Mouse (Mus musculus): Measurements from ENCODE around the gene Tnnt1.

Tnnt1 gene

DNA sequence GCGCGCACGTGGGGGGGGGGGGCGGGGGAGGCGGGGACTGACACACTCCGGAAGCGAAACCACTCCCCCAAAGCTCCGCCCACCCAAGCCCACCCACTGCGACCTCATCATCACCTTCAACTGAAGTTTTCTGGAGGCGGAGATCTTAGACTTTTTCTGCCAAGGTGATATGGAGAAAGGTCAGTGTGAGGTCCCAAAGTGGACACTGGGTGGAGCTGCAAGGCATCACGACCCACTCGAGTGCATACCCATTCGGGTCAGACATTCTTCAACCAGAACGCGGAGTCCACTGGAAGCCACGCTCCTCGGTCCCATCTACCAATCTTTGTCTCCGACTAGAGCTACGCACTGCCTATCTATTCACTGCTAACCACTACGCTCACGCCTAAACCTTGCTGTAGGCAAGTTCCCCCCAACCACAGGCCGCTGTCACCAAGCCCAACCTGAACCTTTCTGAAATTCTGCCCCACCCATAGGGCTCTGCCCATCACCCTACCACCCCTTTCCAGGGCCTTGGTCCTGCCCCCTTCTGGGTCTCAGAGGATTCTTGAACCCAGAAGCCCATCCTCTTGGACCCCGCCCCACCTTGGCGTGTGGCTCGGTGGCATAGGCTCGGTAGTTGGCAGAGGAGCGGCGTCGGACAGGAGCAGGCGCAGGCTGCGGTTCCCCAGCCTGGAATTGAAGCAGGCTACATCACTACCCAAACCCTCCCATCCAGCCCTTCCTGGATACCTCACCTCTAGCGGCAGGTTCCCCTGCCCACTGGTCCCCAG lies 5.2 kb upstream of the Tnnt1 start:
- no peak for DNase-seq (ENCODE audit: low spot score)

DNA sequence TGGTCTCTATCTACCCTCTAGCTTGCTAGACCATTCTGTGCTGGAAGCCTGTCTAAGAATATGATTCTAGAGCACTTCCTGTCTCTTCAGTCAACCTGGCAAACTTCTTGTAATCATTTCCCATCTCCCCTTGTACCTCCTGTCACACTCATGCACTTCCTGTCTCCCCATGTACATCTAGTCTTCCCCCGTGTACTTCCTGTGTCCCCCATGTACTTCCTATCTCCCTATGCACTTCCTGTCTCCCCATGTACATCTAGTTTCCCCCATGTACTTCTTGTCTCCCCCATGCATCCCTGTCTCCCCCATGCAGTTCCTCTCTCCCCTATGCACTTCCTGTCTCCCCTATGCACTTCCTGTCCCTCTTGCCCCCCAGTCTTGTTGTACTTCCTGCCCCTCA lies 2.3 kb upstream of the Tnnt1 start:
- no peak for DNase-seq (ENCODE audit: low spot score)

DNA sequence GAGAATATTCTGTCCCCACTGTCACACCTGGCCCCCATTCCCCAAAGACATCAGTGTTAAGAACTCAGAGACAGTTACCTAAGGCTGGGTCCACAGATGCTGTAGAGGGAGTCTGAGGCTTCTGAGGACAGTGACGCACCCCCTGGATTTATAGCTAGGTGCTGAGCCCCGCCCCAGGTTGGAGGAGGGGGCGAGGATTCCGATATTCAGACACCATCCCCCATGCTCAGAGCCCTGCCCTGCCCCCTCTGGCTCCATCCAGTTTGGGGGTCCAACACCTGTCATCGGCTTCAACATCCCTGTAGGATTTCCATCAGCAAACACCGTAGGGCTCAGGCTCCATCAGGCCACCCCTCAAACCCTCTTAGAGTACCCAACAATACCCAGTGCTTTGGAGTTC lies 329 bp downstream of the Tnnt1 start:
- no peak for DNase-seq (ENCODE audit: low spot score)

DNA sequence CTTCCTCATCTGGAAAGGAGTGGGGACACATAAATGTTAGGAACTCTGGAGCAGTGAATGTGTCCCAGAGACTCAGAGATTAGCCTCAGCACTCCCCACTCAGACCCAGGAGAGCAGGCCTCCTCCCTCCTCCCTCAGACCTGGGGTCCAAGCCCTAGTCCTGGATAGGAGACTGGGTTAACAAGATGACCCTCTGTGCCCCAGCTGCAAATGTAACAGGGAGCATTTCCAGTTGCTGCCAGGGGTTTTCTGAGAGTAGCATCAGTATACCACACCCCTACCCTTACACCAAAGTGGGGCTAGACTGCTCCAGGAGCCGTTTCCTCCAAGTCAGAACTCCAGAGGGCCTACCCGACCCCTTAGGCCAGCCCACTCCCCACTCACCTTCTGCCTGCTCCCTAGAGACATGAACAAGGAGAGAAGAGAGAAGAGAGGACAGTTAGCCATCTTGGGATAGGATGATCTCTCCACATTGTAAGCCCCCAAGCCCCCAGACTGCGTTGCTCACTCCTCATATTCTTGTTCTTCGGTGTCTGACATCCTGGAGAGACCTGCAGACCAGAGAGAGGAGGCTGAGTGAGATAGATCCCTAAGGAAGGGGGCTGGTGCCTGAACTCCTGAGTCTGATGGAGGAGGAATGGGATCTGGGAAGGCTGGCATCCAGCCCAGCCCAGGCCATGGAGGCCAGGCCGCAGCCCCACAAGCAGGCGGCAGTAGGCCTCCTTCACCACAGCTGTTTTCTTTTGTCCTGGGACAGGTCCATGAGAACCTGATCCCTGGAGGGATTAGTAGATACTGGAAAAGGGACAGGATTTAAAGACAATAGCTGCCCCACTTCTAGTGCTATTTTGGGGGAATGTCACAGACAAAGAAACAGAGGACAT lies 2.1 kb downstream of the Tnnt1 start:
- DNase-seq (ENCODE audit: low spot score): no peak

DNA sequence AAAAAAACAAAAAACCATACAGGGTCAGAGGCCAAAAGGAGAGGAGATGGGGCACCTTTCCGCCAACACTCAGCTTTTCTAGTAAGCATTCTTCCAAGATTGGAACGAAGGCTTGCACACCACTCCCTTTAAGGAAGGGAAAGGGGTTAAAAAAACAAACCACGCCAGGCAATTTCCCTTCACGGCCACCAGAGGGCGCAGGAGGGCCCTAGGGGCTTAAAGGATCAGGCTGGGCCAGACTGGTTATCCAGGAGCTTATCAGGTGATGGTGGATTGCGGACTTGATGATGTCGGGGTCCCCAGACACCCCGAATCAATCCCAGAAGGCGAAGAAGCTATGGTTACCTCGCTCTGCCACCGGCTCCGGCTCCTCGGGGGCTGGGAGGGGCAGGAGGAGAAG lies 2.9 kb downstream of the Tnnt1 start:
- DNase-seq (ENCODE audit: low spot score): peak; percentile 37

DNA sequence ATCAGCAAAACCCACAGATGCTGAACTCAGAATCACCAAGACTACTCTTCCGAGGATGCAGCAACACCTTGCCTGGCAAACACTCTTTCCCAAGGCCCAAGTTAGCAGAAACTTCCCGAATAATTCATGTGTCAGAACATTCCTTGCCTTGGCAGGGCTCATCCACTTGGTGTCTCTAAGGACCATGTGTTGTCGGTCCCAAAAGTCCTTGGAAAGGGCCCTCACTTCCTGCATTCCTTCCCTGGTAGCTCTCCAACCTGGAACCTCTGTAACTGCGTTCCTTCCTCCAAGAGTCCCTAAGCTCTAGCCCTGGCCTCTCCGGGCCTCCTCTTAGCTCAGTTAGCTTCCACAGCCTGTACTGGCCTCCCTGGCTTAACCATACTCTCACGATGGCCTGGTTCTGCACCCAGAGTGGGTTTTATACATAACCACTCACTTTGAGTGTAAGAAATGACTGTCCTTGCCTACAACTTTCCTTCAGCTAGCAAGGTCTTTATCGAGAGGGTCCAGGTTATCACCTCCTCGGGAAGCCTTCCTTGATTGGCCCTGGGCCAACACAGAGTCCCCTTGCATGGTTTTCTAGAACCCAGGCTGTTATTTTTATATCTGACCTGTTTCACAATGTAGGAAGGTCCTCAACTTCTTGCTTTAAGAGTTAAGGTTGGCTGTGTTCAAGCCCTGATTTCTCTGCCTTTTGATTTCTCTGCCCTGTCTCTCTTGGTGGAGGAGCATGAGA lies 4.5 kb downstream of the Tnnt1 start:
- DNase-seq (ENCODE audit: low spot score): no peak

DNA sequence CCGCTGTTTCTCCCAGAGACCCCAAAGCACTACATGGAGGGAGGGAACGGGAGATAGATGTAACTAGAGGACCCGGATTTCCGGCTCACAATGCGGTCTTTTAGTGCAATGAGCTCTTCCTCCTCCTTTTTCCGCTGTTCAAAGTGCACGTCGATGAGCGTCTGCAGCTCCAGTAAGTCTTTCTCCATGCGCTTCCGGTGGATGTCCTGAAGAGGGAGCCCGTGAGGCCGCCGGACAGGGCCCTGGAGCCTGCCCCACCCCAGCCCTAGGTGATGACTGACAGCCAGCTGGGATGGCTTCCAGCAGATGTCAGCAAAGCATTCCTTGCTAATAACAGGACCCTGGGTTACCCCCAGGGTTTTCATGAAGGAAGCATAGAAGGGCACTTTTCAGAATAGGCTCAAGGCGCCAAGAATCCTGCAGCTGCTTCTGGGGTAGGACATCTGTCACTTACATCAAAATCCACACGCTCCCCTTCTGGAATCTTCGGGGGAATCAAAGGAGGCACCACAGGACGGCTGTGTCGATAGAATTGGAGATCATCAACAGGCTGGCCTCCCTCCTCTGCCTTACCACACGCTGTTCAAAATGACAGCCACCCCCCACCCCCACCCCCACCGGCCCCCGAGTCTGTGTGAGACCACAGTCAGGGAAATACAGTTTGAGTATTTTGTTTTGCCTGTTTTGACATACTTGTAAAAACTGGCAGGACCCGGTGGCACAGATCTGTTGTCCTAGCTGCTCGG lies 6.1 kb downstream of the Tnnt1 start:
- DNase-seq (ENCODE audit: low spot score): peak; percentile 54

DNA sequence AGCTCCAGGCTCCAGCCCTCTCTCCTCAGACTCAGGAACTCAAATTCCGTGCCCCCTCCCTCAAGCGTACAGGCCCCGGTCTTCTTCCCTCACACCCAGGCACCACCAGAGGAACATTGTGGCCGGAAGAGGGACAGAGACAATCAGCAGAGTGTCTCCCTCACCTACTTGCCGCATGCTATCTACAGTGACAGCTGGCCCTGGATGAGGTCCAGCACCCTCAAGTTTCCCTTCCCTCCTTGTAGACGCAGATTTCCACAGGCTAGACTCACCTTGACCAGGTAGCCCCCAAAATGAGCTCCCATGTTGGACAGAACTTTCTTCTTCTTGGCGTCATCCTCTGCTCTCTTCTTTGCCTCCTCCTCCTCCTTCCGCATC lies 7.5 kb downstream of the Tnnt1 start:
- no peak for DNase-seq (ENCODE audit: low spot score)

DNA sequence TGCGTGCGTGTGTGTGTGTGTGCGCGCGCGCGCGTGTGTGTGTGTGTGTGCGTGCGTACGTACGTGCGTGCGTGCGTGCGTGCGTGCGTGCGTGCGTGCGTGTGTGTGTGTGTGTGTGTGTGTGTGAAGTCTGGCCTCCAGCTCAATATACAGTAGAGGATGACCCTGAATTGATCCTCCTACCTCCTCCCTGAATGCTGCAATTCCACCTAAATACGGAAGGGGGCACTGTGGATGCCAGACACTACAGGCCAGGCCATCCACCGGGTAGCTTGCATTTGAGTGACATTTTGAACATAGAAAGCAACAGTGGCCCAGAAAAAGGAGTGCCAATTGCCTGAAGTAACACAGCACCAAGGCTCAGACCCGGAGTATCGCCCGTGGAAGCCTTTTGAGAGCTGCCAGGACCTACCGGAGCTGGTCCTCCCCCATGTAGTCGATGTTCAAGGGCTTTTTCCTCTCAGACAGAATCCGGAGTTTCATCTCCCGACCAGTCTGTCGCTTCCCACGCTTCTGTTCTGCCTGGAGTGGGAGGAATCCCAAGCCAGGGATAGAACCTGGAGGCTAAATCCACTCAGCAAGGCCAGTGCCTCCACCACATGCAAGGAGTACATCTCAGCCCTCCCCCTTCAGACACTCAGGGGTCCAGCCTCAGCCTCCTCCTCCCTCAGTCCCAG lies 8.0 kb downstream of the Tnnt1 start:
- DNase-seq (ENCODE audit: low spot score): no peak

DNA sequence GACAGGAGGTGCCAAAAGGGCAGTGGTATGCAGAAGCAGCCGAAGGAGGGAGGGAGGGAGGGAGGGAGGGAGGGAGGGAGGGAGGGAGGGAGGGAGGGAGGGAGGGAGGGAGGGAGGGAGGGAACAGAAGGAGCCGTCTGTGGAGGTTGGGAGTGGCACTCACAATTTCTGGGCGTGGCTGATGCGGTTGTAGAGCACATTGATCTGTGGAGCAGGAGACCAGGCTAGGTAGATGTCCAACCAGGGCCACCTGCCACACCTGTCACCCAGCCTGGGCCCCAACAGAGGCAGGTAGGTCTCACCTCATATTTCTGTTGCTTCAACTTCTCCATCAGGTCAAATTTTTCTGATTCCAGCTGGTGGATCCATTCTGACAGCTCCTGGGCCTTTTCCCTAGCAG lies 9.0 kb downstream of the Tnnt1 start:
- no peak for DNase-seq (ENCODE audit: low spot score)

DNA sequence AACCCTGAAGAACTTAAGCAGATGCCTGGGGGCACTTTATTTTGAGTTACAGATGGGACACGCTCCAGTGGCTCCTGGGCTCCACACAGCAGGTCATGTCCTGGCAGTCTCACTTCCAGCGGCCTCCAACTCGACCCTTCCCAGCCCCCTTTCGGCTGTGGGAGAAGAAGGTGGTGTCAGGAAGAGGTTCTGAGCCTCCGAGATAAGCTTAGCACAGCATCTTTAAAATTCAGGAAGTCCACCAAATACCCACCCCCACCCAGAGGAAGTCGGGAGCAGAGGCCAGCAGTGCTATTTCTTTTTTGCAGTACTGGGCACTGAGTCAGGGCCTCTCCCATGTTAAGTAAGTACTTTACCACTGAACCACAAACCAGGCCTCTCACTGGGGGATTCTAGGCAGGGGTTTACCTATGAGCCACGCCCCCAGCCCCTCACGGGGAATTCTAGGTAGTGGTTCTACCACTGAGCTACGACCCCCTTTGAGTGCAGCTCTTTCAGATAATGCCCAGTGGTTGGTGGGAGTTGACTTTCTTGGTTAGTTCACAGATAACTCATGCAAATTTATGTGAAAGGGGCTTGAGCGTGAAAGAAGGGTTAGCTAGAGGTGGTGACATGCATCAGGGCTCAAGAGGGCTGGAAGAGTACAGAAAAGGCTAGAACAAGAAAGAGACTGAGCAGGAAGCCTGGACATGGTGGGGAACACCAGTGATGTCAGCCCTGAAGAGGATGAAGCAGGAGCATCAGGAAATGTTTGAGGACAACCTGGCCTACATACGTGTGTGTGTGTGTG lies 11.3 kb downstream of the Tnnt1 start:
- no peak for DNase-seq (ENCODE audit: low spot score)

DNA sequence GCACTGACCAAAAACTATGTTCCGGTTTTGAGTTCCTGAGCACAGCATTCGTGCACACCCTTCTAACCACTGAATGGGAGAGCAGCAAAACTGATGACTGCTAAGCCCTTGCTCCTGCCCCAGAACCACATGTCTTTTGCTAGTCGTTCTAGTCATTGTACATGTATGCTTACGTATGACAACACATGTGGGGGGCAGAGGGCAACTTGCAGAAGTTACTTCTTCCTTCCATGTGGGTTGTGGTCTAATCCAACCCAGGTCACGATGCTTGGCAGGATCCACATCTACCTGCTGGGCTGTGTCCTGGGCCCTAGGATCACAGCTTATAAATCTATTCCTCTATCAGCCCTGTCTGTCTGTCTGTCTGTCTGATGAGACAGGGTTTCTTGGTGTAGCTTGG lies 12.3 kb downstream of the Tnnt1 start:
- no peak for DNase-seq (ENCODE audit: low spot score)

DNA sequence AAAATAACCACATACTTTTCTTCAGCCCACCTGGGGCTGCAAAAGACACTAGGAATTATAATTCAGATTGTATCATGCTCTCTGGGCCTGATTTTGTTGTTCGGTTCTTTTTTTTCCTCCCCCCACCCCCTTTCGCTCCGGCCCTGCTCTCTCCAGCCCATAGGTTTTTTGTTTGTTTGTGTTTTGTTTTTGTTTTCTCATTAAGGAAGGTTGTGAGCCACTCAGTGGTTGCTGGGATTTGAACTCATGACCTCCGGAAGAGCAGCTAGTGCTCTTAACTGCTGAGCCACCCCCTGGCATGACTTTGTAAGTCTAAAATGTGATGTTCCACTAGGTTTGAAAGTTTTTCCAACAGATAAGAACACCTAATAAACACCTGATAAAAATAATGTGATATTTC lies 13.1 kb downstream of the Tnnt1 start:
- no peak for DNase-seq (ENCODE audit: low spot score)

DNA sequence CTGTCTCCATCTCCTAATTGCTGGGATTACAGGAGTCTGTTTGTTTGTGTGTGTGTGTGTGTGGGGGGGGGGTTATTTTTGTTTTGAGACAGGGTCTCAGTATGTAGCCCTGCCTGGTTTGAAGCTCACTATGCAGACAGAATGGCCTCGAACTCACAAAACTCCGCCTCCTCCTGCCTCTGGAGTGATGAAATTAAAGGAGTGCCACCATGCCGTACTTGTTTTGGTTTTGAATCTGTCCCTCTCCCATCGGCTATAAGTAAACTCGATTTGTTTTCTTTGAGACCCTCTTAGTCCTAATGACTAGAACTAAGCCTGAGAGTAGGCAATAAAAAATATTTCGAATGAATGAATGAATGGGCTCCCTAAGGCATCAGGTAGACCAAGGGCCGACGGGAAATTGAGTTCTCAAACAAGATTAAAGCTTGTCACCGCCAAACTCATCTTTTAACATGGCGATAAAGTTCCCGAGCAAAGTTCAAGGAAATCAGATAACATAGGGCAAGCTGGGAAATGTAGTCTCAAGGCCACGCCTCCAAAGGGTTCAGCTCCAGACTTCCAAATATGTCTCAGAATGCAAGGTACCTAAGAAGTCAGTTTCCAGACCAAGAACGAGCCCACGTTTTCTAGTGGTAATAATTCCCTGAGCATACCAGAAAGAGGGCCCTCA lies 13.6 kb downstream of the Tnnt1 start:
- no peak for DNase-seq (ENCODE audit: low spot score)

DNA sequence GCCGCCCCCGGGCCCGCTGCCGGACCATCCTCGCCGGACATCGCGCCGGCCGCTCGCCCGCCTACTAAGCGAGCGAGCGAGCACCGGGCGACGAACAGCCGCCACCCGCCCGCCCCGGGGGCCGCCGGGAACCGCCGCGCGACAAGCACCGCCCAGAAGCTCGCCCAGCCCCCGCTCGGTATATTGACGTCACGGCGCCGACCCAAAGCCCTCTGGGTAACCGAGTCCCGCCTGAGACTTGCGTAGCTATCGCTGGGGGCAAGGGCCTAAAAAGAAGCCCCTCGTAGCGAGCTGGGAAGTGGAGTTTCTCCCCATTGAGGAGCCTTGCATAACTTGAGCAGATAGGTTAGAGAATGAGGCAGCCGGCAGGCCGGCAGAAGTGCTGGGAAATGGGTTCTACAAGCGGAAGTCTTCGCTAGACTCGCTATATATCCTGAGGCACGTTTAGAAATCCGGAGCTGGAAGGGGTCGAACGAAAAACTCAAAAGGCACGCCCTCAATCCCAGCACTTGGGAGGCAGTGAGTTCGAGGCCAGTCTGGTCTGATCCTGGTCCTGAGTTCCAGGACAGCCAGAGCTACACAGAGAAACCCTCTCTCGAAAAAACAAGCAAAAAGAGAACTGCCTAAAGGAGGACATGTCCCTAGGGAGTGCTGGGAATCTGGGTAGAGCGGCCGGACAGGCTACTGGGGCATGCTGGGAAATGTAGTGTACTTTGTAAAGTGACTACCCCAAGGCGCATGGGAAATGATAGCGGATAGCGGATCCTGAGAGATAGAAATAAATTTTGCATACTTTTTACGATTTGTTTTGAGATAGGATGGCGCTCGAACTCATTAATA lies 14.4 kb downstream of the Tnnt1 start, which contains the start of gene Ppp1r12c:
Ppp1r12c (minus strand) TSS at position 123 of the 840 bp plus-strand sequence.
- peak; percentile 91 for DNase-seq (ENCODE audit: low spot score)

DNA sequence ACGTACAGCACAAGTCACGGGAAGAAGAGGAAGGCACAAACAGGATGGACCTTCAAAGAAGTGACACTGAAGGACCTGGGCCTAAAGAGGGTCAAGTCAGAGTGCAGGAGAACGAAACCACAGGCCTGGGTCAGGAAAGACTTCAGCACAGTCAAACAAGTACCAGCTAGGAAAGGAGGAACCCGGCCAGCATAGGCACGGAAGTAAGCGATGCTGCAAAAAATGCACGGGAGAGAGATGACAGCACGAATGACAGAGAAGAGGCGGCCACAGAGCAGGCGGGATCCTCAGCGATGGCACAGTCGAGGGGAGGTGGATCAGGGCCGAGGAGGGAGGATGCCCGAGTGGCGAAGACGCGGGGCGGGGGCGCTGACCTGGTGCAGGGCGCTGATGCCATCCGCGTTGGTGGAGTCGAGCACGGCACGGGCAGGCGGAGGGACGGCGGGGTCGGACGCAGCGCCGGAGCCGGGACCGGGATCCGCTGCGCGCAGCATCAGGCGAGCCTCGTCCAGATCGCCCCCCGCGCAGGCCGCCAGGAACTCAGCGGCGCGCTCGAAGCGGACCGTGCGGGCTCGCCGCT lies 15.2 kb downstream of the Tnnt1 start:
- peak; percentile 51 for DNase-seq (ENCODE audit: low spot score)

DNA sequence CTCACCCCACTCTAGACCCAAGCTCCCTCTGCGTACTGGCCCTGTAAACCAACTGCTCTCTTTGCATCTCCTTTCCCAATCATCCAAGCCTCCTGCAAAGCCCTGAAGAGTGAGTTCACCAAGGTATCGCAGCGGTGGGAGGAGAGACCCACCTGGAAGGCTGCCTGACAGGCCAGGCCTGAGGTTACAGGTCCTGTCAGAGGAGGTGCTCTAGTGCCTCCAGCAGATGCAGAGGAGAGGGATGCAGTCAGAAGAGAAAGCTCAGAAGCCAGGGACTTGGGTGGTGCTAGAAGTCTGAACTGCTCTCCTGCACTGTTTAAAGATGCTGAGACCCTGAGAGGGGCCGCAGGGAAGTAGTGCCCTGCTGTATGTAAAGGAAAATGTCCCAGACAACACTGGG lies 17.1 kb downstream of the Tnnt1 start:
- DNase-seq (ENCODE audit: low spot score): no peak

DNA sequence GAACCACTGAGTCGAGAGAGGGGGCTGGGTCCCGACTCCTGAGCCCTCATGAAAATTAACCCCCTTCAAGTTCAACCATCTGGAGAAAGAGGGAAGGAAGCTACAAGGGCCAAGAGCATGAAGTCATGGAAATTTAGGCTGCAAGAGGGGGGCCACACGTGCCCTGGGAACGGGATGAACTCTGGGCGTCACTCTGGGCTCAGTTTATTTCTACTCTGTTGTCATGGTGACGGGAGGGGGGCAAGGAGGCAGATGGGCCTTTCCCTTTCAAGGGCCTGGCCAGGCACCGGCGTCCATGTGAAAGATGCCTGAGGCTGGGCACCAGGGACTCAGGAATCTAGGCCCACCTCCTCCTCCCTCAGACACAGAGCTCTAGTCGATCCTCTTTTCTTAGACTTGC lies 17.9 kb downstream of the Tnnt1 start:
- DNase-seq (ENCODE audit: low spot score): no peak
